Mouse (Mus musculus) forebrain, embryonic 13.5 days (tissue): ENCODE results near the gene Eef2kmt. TPM values are rescaled to one million over a fixed set of nuclear protein-coding genes. Genes with fewer than 3 reads are reported as not detected.

Experiments used
- ATAC-seq: fragments of 200-750 bp; cut with Nextera tagmentation; 2 replicates; pipeline ENCODE4 v1.8.0; 2017
- H3K27ac ChIP-seq: fragments of 300-500 bp; sonication (generic); 2 replicates; pipeline ENCODE4 v1.5.1; 2015; ENCODE audit warnings: inconsistent platforms, mild to moderate bottlenecking, moderate library complexity
- H3K27me3 ChIP-seq: fragments of 300-500 bp; sonication (generic); 2 replicates; pipeline ENCODE4 v1.6.1; 2015; ENCODE audit warnings: mild to moderate bottlenecking, inconsistent platforms
- H3K36me3 ChIP-seq: fragments of 300-500 bp; sonication (generic); 2 replicates; pipeline ENCODE4 v1.6.1; 2015; ENCODE audit warnings: mild to moderate bottlenecking, inconsistent platforms; ENCODE audit not compliant: poor library complexity, severe bottlenecking
- H3K4me1 ChIP-seq: fragments of 300-500 bp; sonication (generic); 2 replicates; pipeline ENCODE4 v1.6.1; 2015; ENCODE audit warnings: inconsistent platforms
- H3K4me2 ChIP-seq: fragments of 300-500 bp; sonication (generic); 2 replicates; pipeline ENCODE4 v1.6.1; 2015; ENCODE audit warnings: inconsistent platforms, mild to moderate bottlenecking, moderate library complexity
- H3K4me3 ChIP-seq: fragments of 300-500 bp; sonication (generic); 2 replicates; pipeline ENCODE4 v1.5.1; 2015; ENCODE audit warnings: mild to moderate bottlenecking, inconsistent platforms
- H3K9ac ChIP-seq: fragments of 300-500 bp; sonication (generic); 2 replicates; pipeline ENCODE4 v1.6.1; 2015; ENCODE audit warnings: mild to moderate bottlenecking, inconsistent platforms
- H3K9me3 ChIP-seq: fragments of 300-500 bp; sonication (generic); replicated peaks from 2 replicates; pipeline ENCODE4 v1.6.1; 2016; ENCODE audit warnings: inconsistent platforms
- WGBS: fragments of 180-500 bp; shearing (Covaris S2); methylation state at CpG from one replicate; pipeline ENCODE4 v1.1.7; 2015; 5-methylcytosine and 5-hydroxymethylcytosine counted together
- polyA plus RNA-seq: library from polyadenylated mRNA; unstranded; fragments of >200 nt; fragmentation: Nextera tagmentation; extraction: Ambion mirVana; gene quantifications from 2 replicates; pipeline ENCODE4 v1.2.1, GENCODE M21; 2015

Eef2kmt gene
- polyA plus RNA-seq, 1 experiment from 2014 or later: 7.2 TPM

GRCm38 (mm10) chr16:5217341-5218133 is 38.2 kb downstream of the Eef2kmt start:
- no peaks in the 10 kb centered on the region for H3K36me3 ChIP-seq
- 0 out of 2 replicates have a peak, but pooled peaks cover 9% of the 10 kb centered on the region for H3K27me3 ChIP-seq
- no peaks in the 10 kb centered on the region for H3K4me1 ChIP-seq
- 59% methylated on average over 5 of the region's 5 CpGs for WGBS
- H3K4me2 ChIP-seq: no peak overlapping the region
- H3K4me3 ChIP-seq: no peak overlapping the region
- H3K9ac ChIP-seq: no peak overlapping the region
- ATAC-seq: no peak
- no peak overlapping the region for H3K27ac ChIP-seq
- no peaks in the 10 kb centered on the region for H3K9me3 ChIP-seq

DNA sequence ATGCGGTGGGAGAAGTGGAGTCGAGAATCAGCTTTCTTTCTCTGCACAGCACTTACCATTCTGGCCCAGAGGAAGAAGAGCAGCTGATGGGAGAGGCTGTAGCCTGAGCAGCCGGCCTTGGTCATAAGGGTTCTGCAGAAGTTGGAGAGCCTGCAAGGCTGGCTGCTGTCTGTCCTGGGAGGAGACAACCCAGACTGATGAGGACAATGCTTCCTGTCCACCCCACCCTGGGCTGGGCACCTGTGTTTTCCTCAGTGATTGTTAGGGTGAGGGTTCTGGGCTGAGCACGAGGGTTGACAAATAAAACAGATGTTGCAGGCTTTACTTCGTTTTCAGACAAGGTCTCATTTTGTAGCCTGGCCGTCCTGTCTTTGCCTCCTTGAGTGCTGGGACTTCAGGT is 39.1 kb downstream of the Eef2kmt start:
- Histone ChIP-seq H3K4me1 (no peaks in the 10 kb centered on the region), H3K27me3 (peaks cover 12% of the 10 kb centered on the region; the same call in 1 of the 2 replicates), H3K9me3 (no peaks in the 10 kb centered on the region), H3K36me3 (no peaks in the 10 kb centered on the region), H3K4me3 (no peak overlapping the region), H3K9ac (no peak overlapping the region), H3K27ac (no peak overlapping the region), H3K4me2 (no peak overlapping the region)
- ATAC-seq: no peak
- 80% methylated on average over 6 of the region's 6 CpGs for WGBS

GRCm38 (mm10) chr16:5214126-5214525 is 41.7 kb downstream of the Eef2kmt start:
- no peaks in the 10 kb centered on the region for H3K4me1 ChIP-seq
- H3K9ac ChIP-seq: no peak overlapping the region
- H3K27ac ChIP-seq: no peak overlapping the region
- no peaks in the 10 kb centered on the region for H3K36me3 ChIP-seq
- no peak overlapping the region for H3K4me3 ChIP-seq
- H3K27me3 ChIP-seq: peaks cover 18% of the 10 kb centered on the region; the same call in 1 of the 2 replicates
- ATAC-seq: no peak
- 85% methylated on average over 2 of the region's 2 CpGs for WGBS
- no peak overlapping the region for H3K4me2 ChIP-seq
- no peaks in the 10 kb centered on the region for H3K9me3 ChIP-seq

DNA sequence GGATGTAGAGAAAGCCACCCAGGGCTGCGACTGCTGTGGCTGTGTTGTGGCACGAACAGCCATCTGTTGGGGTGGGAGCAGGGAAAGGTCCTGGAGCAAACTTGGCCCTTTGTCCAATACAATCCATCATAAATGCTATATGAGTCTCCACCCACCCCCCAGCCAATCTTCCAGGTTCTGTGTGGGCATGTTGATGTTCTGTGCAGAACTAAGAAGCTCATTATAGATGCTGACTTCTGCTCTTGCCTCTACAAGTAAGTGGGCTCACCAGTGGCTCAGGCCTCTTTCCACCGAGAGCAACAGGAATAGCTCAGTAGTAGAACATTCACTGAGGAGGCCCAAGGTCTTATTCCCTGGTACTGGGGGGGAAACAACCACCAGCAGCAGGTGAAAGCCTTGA is 43.6 kb downstream of the Eef2kmt start:
- no peak overlapping the region for H3K9ac ChIP-seq
- ATAC-seq: no peak
- no peaks in the 10 kb centered on the region for H3K4me1 ChIP-seq
- no peak overlapping the region for H3K27ac ChIP-seq
- H3K9me3 ChIP-seq: no peaks in the 10 kb centered on the region
- H3K4me2 ChIP-seq: no peak overlapping the region
- WGBS: 80% methylated on average over 3 of the region's 3 CpGs
- no peak overlapping the region for H3K4me3 ChIP-seq
- peaks cover 15% of the 10 kb centered on the region; the same call in 1 of the 2 replicates for H3K27me3 ChIP-seq
- H3K36me3 ChIP-seq: no peaks in the 10 kb centered on the region

- H3K9me3 ChIP-seq: no peaks in the 10 kb centered on the region
- no peaks in the 10 kb centered on the region for H3K36me3 ChIP-seq
- 85% methylated on average over 2 of the region's 2 CpGs for WGBS
- H3K27me3 ChIP-seq: peaks cover 23% of the 10 kb centered on the region
- H3K4me2 ChIP-seq: no peak overlapping the region
- H3K9ac ChIP-seq: no peak overlapping the region
- no peaks in the 10 kb centered on the region for H3K4me1 ChIP-seq
- H3K27ac ChIP-seq: no peak overlapping the region
- H3K4me3 ChIP-seq: no peak overlapping the region
- ATAC-seq: no peak
Measured at GRCm38 (mm10) chr16:5210365-5210764, 45.4 kb downstream of the Eef2kmt start.

GRCm38 (mm10) chr16:5206051-5206450 is 49.7 kb downstream of the Eef2kmt start:
- H3K4me3 ChIP-seq: no peak overlapping the region
- WGBS: 77% methylated on average over 5 of the region's 5 CpGs
- peaks cover 22% of the 10 kb centered on the region for H3K27me3 ChIP-seq
- no peaks in the 10 kb centered on the region for H3K9me3 ChIP-seq
- no peak for ATAC-seq
- H3K36me3 ChIP-seq: no peaks in the 10 kb centered on the region
- no peak overlapping the region for H3K27ac ChIP-seq
- H3K9ac ChIP-seq: no peak overlapping the region
- no peak overlapping the region for H3K4me2 ChIP-seq
- peaks cover 6% of the 10 kb centered on the region for H3K4me1 ChIP-seq

- H3K27ac ChIP-seq: no peak overlapping the region
- no peak overlapping the region for H3K9ac ChIP-seq
- peaks cover 22% of the 10 kb centered on the region for H3K27me3 ChIP-seq
- no peak overlapping the region for H3K4me2 ChIP-seq
- no peaks in the 10 kb centered on the region for H3K9me3 ChIP-seq
- no peaks in the 10 kb centered on the region for H3K36me3 ChIP-seq
- WGBS: 90% methylated on average over 5 of the region's 5 CpGs
- no peak overlapping the region for H3K4me3 ChIP-seq
- peaks cover 6% of the 10 kb centered on the region for H3K4me1 ChIP-seq
- ATAC-seq: no peak
Measured at GRCm38 (mm10) chr16:5205431-5205970, 50.3 kb downstream of the Eef2kmt start.

- Histone ChIP-seq H3K4me2 (peak within 1 kb of the TSS; percentile 95), H3K9me3 (no peaks in the 10 kb centered on the region), H3K27ac (no peak within 1 kb of the TSS), H3K27me3 (peaks cover 14% of the 10 kb centered on the region), H3K4me3 (peak within 1 kb of the TSS; percentile 81), H3K4me1 (peaks cover 6% of the 10 kb centered on the region), H3K36me3 (no peaks in the 10 kb centered on the region), H3K9ac (peak within 1 kb of the TSS; percentile 71)
- peak; percentile 96 for ATAC-seq
- WGBS: 6% methylated on average over 26 of the region's 40 CpGs
Measured at GRCm38 (mm10) chr16:5203668-5204433, 51.9 kb downstream of the Eef2kmt start, which contains the start of gene Nagpa. TSS of gene Nagpa (minus strand) at chr16:5204012.

GRCm38 (mm10) chr16:5203200-5203599 is 52.6 kb downstream of the Eef2kmt start:
- 2% methylated on average over 32 of the region's 36 CpGs for WGBS
- peak overlapping the region; percentile 95 for H3K4me2 ChIP-seq
- H3K27me3 ChIP-seq: peaks cover 14% of the 10 kb centered on the region
- no peak overlapping the region for H3K27ac ChIP-seq
- ATAC-seq: peak; percentile 50; the same call in 1 of the 2 replicates
- H3K9ac ChIP-seq: peak overlapping the region; percentile 71
- peaks cover 6% of the 10 kb centered on the region for H3K4me1 ChIP-seq
- H3K36me3 ChIP-seq: no peaks in the 10 kb centered on the region
- no peaks in the 10 kb centered on the region for H3K9me3 ChIP-seq
- peak overlapping the region; percentile 81 for H3K4me3 ChIP-seq

DNA sequence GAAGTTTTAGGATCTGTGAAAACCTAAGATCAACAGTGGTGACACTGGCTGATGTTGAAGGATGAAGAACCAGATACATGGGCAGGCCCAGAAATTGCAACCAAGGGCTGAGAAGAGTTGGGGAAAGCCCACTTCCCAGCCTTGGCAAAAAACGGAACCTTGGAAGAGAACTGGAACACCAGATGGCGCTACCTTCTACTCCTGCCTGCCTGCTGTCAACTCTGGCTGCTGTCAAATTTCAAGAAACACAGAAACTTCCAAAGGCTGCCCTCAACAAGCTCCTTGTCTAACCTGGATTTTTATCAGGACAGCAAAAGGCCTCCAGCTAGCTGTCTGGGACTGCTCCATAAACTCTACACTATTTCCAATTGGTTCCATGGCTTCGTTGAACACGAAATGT is 53.1 kb downstream of the Eef2kmt start:
- Histone ChIP-seq H3K27ac (no peak overlapping the region), H3K36me3 (no peaks in the 10 kb centered on the region), H3K4me1 (peaks cover 6% of the 10 kb centered on the region), H3K27me3 (peaks cover 14% of the 10 kb centered on the region), H3K4me3 (peak overlapping the region; percentile 81), H3K9ac (no peak overlapping the region), H3K9me3 (no peaks in the 10 kb centered on the region), H3K4me2 (peak overlapping the region; percentile 95)
- no peak for ATAC-seq
- 12% methylated on average over 4 of the region's 4 CpGs for WGBS

GRCm38 (mm10) chr16:5195080-5195479 is 60.7 kb downstream of the Eef2kmt start:
- Histone ChIP-seq H3K27me3 (no peaks in the 10 kb centered on the region), H3K36me3 (no peaks in the 10 kb centered on the region), H3K4me2 (no peak overlapping the region), H3K4me3 (no peak overlapping the region), H3K27ac (no peak overlapping the region), H3K9me3 (no peaks in the 10 kb centered on the region), H3K4me1 (no peaks in the 10 kb centered on the region), H3K9ac (no peak overlapping the region)
- no peak for ATAC-seq
- WGBS: 30% methylated on average over 6 of the region's 6 CpGs
